Mouse (Mus musculus) forebrain, embryonic 11.5 days (tissue): ENCODE results near the gene Trip6. TPM values are rescaled to one million over a fixed set of nuclear protein-coding genes. Genes with fewer than 3 reads are reported as not detected.

Experiments used
- ATAC-seq: fragments of 200-750 bp; cut with Nextera tagmentation; replicated peaks from 2 replicates; pipeline ENCODE4 v1.8.0; 2017; ENCODE audit warnings: moderate TSS enrichment; ENCODE audit not compliant: low FRiP score
- DNase-seq: peaks from one replicate; pipeline ENCODE4 v3.0.0-alpha.2; 2017; ENCODE audit warnings: low spot score
- H3K27ac ChIP-seq: fragments of 300-500 bp; sonication (generic); 2 replicates; pipeline ENCODE4 v1.5.1; 2014; ENCODE audit warnings: low read depth, low read length
- H3K27me3 ChIP-seq: fragments of 300-500 bp; sonication (generic); 2 replicates; pipeline ENCODE4 v1.6.1; 2014; ENCODE audit warnings: mild to moderate bottlenecking, low read length, mixed read lengths; ENCODE audit not compliant: control insufficient read depth, insufficient read depth
- H3K36me3 ChIP-seq: fragments of 300-500 bp; sonication (generic); 2 replicates; pipeline ENCODE4 v1.6.1; 2014; ENCODE audit warnings: mild to moderate bottlenecking, low read length, moderate library complexity, mixed read lengths; ENCODE audit not compliant: control insufficient read depth, insufficient read depth
- H3K4me1 ChIP-seq: fragments of 300-500 bp; sonication (generic); replicated peaks from 2 replicates; pipeline ENCODE4 v1.6.1; 2014; ENCODE audit warnings: low read length, mixed read lengths; ENCODE audit not compliant: control insufficient read depth, insufficient read depth
- H3K4me2 ChIP-seq: fragments of 300-500 bp; sonication (generic); 2 replicates; pipeline ENCODE4 v1.6.1; 2014; ENCODE audit warnings: low read depth, mild to moderate bottlenecking, low read length, moderate library complexity, mixed read lengths; ENCODE audit not compliant: severe bottlenecking
- H3K4me3 ChIP-seq: fragments of 300-500 bp; sonication (generic); 2 replicates; pipeline ENCODE4 v1.5.1; 2014; ENCODE audit warnings: low read depth, low read length
- H3K9ac ChIP-seq: fragments of 300-500 bp; sonication (generic); 2 replicates; pipeline ENCODE4 v1.6.1; 2014; ENCODE audit warnings: low read length
- H3K9me3 ChIP-seq: fragments of 300-500 bp; sonication (generic); 2 replicates; pipeline ENCODE4 v1.6.1; 2016; ENCODE audit warnings: low read length, mixed read lengths; ENCODE audit not compliant: control insufficient read depth
- WGBS: fragments of 180-500 bp; shearing (Covaris S2); extraction: QIAGEN DNeasy Blood & Tissue Kit; methylation state at CpG from one replicate; pipeline ENCODE4 v1.1.7; 2014; 5-methylcytosine and 5-hydroxymethylcytosine counted together
- polyA plus RNA-seq: library from polyadenylated mRNA; unstranded; fragments of >200 nt; fragmentation: Nextera tagmentation; extraction: Ambion mirVana; gene quantifications from 2 replicates; pipeline ENCODE4 v1.2.1, GENCODE M21; 2014

Gene Trip6
- polyA plus RNA-seq, 1 experiment from 2014 or later = 50.1 TPM

DNA sequence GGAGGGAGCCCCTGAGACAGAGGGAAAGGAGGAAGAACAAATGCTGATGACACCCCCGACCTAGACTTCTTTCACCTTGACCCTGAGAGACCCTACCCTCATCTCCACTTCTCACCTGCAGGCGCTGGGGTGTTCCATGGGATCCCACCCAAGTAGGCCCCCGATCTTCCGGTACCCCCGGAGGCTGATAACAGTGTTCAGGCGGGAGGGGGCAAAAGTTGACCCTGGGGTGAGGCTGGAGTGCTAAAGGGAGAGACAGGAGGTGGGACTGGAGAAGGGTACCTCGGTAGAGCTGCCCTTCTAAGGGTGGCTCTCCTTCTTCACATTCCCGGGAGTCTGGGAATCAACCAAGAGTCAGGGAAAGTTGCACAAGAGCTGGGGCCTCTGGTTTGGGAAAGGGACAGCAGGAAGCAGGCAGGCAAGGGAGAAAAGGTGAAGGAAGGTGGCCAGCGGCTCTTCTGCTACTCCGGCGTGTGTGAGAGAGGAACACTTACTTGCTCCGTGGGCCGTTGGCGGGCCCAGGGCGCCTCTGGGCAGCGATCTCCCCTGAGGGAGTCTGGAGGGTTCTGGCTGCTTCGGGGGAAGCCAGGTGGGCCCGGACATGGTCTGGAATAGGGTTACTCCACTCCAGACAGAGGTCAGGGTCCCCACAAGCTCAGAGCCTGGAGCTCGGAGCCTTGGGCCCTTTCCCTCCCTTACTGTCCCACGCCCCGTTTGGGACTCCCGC lies 575 bp downstream of the Trip6 start:
- Histone ChIP-seq H3K9ac (peak overlapping the region; percentile 87), H3K27ac (peak overlapping the region; percentile 79), H3K4me2 (peak overlapping the region; percentile 89), H3K9me3 (no peaks in the 10 kb centered on the region), H3K4me1 (peaks cover 19% of the 10 kb centered on the region), H3K36me3 (peaks cover 14% of the 10 kb centered on the region), H3K4me3 (peak overlapping the region; percentile 63), H3K27me3 (no peaks in the 10 kb centered on the region)
- ATAC-seq = peak; percentile 69
- DNase-seq = no peak
- WGBS = 2% methylated on average over 22 of the region's 22 CpGs

DNA sequence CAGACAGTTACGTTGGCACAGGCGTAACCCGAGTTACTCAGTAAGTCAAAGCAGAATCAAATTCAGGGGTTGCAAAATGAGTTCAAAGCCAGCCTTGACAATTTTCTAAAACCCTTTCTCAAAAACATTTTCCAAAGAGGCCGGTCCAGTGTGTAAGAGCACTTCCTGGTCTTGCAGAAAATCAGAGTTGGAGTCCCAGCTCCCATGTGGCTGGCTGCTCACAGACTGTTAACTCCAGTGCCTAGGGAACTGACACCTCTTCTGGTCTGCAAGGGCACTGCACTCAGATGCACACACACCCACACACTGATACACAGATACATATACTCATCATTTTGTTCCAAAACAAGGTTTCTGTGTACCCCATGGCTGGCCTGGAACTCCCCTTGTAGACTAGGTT lies 5.8 kb downstream of the Trip6 start:
- Histone ChIP-seq H3K4me3 (peak overlapping the region; percentile 93), H3K27me3 (no peaks in the 10 kb centered on the region), H3K4me2 (peak overlapping the region; percentile 78; the same call in 1 of the 2 replicates), H3K27ac (no peak overlapping the region; the same call in 1 of the 2 replicates), H3K9me3 (no peaks in the 10 kb centered on the region), H3K9ac (peak overlapping the region; percentile 70; the same call in 1 of the 2 replicates), H3K36me3 (peaks cover 17% of the 10 kb centered on the region), H3K4me1 (peaks cover 15% of the 10 kb centered on the region)
- WGBS = 96% methylated on average over 4 of the region's 4 CpGs
- DNase-seq (no peak), ATAC-seq (no peak)

DNA sequence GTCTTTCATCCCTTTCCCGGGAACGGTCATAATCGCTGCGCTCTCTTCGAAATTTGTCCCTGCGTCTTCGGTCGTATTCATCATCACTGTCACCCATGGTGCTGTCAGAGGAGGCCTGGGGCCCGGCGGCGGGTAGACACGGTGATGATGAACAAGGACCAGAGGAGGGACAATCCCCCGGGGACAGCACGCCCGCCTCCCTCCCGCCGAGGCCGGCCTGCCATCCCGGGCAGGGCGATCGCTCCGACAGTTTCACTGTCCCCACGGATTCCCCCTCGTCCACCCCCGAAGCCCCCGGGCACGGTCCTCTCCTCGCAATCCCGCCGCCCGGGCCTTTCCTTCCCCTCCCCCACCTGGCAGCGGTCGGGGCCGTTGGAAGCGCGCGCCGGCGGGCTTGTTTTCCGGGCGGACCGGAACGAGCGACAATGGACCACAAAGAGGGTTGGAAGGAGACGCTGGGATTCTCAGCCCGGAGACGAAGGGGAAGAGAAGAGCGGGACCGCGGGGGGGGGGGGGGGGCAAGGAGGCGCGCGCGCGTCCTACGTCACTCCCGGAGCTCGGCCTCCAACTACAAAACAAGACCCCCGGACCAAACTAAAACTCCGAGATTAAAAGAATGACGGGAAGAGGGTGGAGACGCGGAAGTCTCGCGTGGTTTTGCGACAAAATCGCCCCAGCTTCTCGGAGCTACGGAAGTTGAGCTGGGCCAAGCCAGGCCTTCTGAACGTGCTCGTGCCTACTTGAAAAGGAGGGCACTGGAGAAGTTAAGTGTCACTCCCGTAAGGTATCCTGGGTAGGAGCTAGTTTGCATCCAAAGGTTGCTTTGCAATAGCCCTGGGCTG lies 6.9 kb downstream of the Trip6 start, which contains the start of gene Srrt:
Gene Srrt (minus strand): TSS at position 604 of the 842 bp plus-strand sequence.
- Histone ChIP-seq H3K4me3 (peak within 1 kb of the TSS; percentile 93), H3K4me1 (peaks cover 8% of the 10 kb centered on the region), H3K9ac (peak within 1 kb of the TSS; percentile 97), H3K36me3 (peaks cover 20% of the 10 kb centered on the region), H3K4me2 (peak within 1 kb of the TSS; percentile 78), H3K9me3 (no peaks in the 10 kb centered on the region), H3K27ac (peak within 1 kb of the TSS; percentile 94), H3K27me3 (no peaks in the 10 kb centered on the region)
- WGBS = under 1% methylated on average over 65 of the region's 72 CpGs
- ATAC-seq = peak; percentile 82
- peak; percentile 96 for DNase-seq

DNA sequence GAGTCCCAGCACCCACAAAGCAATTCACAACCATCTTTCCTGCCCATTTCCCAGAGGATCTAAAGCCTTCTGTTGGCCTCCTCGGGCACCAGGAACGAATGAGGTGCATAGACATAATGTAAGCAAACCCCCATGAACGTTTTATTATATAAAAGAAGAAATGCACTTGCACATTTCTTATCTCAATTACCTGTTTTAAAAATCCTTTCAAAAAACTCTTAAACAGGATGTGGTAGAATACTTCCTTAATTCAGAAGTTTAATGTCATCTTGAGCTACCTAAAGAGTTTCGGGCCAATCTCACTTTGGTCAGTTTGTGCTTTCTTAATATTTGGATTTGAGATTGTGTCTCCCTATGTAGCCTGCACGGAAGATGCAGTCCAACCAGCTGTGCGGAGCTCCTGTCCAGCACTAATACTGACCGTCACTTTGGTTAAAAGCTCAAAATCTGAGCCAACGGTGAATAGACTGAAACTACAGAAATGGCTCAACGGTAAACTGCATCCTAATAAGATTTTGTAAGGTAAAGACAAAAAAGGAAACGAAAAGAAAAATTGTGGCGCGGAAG lies 7.7 kb downstream of the Trip6 start:
- 16% methylated on average over 12 of the region's 12 CpGs for WGBS
- peak overlapping the region; percentile 78 for H3K4me2 ChIP-seq
- peaks cover 8% of the 10 kb centered on the region for H3K4me1 ChIP-seq
- H3K27ac ChIP-seq = peak overlapping the region; percentile 94
- ATAC-seq = no peak
- H3K9me3 ChIP-seq = no peaks in the 10 kb centered on the region
- H3K27me3 ChIP-seq = no peaks in the 10 kb centered on the region
- H3K4me3 ChIP-seq = peak overlapping the region; percentile 93
- DNase-seq = no peak
- H3K9ac ChIP-seq = peak overlapping the region; percentile 97
- H3K36me3 ChIP-seq = peaks cover 23% of the 10 kb centered on the region

DNA sequence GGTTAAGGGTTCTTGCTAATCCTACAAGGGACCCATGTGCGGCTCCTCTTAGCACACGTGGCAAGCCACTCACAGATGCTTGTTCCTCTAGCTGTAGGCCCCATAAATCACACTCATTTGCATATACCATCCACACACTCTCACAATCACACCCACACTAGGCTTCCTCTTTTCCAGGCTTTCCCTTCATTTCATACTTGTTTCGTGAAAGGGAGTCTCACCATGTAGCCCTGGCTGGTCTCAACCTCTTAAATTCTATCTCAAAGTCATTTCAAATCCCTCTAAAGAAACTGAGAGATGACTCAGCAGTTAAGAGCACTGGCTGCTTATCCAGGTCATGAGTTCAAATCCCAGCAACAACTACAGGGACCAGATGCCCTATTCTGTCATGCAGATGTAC lies 8.4 kb downstream of the Trip6 start:
- H3K36me3 ChIP-seq = peaks cover 23% of the 10 kb centered on the region
- 82% methylated on average over 3 of the region's 3 CpGs for WGBS
- H3K4me1 ChIP-seq = peaks cover 8% of the 10 kb centered on the region

DNA sequence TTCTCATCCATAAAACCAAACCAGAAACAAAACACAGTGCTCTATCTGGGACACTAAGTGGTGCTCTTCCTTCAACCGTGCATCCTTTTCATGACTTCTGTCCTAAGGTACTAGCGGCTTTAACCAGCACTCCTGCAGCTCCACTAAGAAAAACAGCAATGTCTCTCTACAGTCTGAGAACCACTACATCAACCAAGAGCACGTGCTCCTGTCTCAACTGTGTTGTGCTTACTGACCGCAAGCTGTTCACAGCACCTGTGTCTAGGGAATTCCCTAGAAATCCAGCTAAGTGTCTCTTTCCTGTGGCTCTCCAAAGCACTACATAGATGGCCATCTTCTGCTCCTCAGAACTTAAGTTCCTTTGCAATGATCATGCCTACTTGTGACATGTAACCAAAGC lies 9.4 kb downstream of the Trip6 start:
- Histone ChIP-seq H3K36me3 (peaks cover 28% of the 10 kb centered on the region), H3K4me2 (no peak overlapping the region), H3K9me3 (no peaks in the 10 kb centered on the region), H3K9ac (no peak overlapping the region), H3K27ac (no peak overlapping the region), H3K4me3 (no peak overlapping the region), H3K4me1 (peaks cover 8% of the 10 kb centered on the region), H3K27me3 (no peaks in the 10 kb centered on the region)
- no peak for DNase-seq
- no peak for ATAC-seq
- WGBS = 88% methylated on average over 4 of the region's 4 CpGs

More for the DNA sequence above, 8.4 kb downstream of the Trip6 start:
- Histone ChIP-seq H3K27ac (no peak overlapping the region), H3K9ac (no peak overlapping the region), H3K4me2 (peak overlapping the region; percentile 78), H3K9me3 (no peaks in the 10 kb centered on the region), H3K27me3 (no peaks in the 10 kb centered on the region), H3K4me3 (peak overlapping the region; percentile 93)
- no peak for ATAC-seq
- no peak for DNase-seq

DNA sequence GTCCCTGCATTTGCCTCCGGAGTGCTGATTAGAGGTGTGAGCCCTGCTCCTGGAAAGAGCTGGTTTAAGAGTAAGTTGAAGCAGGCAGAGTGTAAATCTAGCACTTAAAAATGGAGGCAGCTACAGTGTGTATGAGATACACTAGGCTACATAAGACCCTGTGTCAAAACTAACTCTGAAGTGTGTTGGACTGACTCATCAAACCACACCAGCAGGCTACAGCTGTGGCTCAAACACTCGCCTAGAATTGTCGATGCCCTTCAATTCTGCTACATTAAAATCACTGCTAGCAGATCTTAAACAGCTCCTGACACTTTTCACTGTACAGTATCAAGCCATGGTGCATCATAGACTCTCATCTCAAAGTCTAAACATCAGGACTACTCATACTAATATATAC lies 10.0 kb downstream of the Trip6 start:
- Histone ChIP-seq H3K36me3 (peaks cover 27% of the 10 kb centered on the region), H3K9me3 (no peaks in the 10 kb centered on the region), H3K4me1 (peaks cover 8% of the 10 kb centered on the region), H3K4me3 (no peak overlapping the region), H3K27ac (no peak overlapping the region), H3K27me3 (no peaks in the 10 kb centered on the region), H3K9ac (no peak overlapping the region), H3K4me2 (no peak overlapping the region)
- DNase-seq = no peak
- ATAC-seq = no peak
- WGBS = 94% methylated on average over 3 of the region's 3 CpGs

DNA sequence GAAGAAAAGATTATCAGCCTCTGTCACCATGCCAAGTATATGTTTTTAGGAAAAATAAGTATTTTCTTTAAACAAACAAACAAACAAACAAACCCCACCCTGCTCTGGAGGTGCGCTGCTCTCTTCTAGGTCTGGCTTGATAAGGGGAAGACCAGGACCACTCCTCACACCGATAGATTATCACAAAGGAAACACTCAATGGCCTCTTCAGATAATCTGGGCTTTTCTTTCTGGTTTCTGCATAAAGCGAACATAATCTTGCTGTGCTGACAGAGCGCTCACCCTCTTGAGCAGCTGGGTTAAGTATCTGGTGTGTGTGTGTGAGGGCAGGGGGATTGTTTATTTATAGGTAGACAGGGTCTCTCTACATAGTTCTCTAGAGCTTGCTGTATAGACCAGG lies 10.6 kb downstream of the Trip6 start:
- Histone ChIP-seq H3K4me2 (no peak overlapping the region), H3K27me3 (no peaks in the 10 kb centered on the region), H3K36me3 (peaks cover 25% of the 10 kb centered on the region), H3K4me1 (peaks cover 8% of the 10 kb centered on the region), H3K9ac (no peak overlapping the region), H3K4me3 (no peak overlapping the region), H3K9me3 (no peaks in the 10 kb centered on the region), H3K27ac (no peak overlapping the region)
- WGBS = 82% methylated on average over 4 of the region's 4 CpGs
- DNase-seq (no peak), ATAC-seq (no peak)
